Mouse (Mus musculus): ENCODE data around the gene Mus81. TPM values are rescaled to one million over a fixed set of nuclear protein-coding genes. Genes with fewer than 3 reads are reported as not detected.

The Mus81 gene
- polyA plus RNA-seq, 1 experiment = 94.2 TPM

DNA sequence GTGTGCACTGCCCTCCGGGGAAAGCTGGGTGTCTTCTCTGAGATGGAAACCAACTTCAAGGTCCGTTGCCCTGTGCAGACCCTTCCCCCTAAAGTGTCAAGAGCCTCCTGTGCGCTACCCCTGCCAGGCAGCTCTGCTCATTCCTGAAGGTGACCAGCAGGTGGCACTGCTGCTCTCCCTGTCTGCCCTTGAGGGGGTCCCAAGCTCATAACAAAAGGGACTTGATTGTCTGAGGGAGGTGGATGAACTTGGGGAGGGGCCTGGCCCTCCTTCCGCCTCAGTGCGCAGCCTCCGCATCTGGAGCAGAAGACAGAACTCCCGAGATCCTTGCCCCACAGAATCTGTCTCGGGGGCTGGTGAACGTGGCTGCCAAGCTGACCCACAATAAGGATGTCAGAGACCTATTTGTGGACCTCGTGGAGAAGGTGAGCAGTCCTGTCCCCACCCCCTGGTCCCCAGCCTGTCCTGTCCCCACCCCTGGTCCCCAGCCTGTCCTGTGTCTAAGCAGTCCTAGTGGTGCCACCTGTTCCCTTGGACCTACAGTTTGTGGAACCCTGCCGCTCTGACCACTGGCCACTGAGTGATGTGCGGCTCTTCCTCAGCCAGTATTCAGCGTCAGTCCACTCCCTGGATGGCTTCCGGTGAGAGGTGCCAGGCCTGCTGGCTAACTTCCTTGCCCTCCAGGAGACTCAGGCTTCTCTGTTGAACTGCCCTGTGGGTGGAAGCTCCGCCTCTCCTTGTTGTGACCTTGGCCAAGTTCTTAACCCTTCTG, 24.2 kb downstream of the Mus81 start:
- TF ChIP-seq CTCF (IDR thresholded peaks at IDR 0.05; ENCODE audit: borderline replicate concordance, insufficient read depth, low read depth, low read length) (peak; percentile 85), POLR2A (IDR thresholded peaks at IDR 0.05; ENCODE audit: borderline replicate concordance, insufficient read depth, low read length) (no peak)
- H3K27ac ChIP-seq (ENCODE audit: insufficient read depth, low read length) = no peak overlapping the region
- peak; percentile 60 to 74 for DNase-seq
- 6% methylated on average over 15 of the region's 15 CpGs for WGBS
- peaks cover 11% of the 10 kb centered on the region for H3K4me1 ChIP-seq (ENCODE audit: control insufficient read depth, insufficient read depth, low read length)
- peak overlapping the region; percentile 9 for H3K4me3 ChIP-seq (replicated peaks; ENCODE audit: insufficient read depth, low read depth, low read length)
- no peaks in the 10 kb centered on the region for H3K27me3 ChIP-seq (ENCODE audit: control insufficient read depth, insufficient read depth, low read length)

GRCm38 (mm10) chr19:5463212-5463611, 25.0 kb downstream of the Mus81 start:
- no peak overlapping the region for H3K4me3 ChIP-seq (replicated peaks; ENCODE audit: insufficient read depth, low read depth, low read length)
- peaks cover 13% of the 10 kb centered on the region for H3K4me1 ChIP-seq (ENCODE audit: control insufficient read depth, insufficient read depth, low read length)
- 84% methylated on average over 9 of the region's 9 CpGs for WGBS
- no peak for DNase-seq
- TF ChIP-seq CTCF (IDR thresholded peaks at IDR 0.05; ENCODE audit: borderline replicate concordance, insufficient read depth, low read depth, low read length) = no peak
- no peak for TF ChIP-seq POLR2A (IDR thresholded peaks at IDR 0.05; ENCODE audit: borderline replicate concordance, insufficient read depth, low read length)
- H3K27me3 ChIP-seq (ENCODE audit: control insufficient read depth, insufficient read depth, low read length) = no peaks in the 10 kb centered on the region
- H3K27ac ChIP-seq (ENCODE audit: insufficient read depth, low read length) = no peak overlapping the region

DNA sequence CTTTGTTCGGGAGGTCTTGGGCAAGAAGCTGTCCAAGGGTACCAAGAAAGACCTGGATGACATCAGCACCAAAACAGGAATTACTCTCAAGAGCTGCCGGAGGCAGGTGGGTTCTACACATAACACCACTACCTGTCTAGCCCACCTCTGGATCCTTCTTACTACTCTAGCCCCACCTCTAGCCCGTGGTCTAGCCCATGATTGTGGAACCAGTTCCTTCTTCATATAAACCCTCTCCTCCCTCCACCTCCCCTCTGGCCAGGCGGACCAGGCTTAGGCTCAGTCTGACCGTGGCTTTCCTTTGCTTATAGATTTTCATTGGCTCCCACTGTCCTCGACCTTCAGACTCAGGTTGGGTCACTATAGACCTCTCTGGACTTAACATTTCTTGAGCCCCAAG, 26.8 kb downstream of the Mus81 start:
- WGBS = 79% methylated on average over 6 of the region's 6 CpGs
- no peak for DNase-seq
- H3K4me3 ChIP-seq (replicated peaks; ENCODE audit: insufficient read depth, low read depth, low read length) = no peak overlapping the region
- no peak overlapping the region for H3K27ac ChIP-seq (ENCODE audit: insufficient read depth, low read length)
- H3K27me3 ChIP-seq (ENCODE audit: control insufficient read depth, insufficient read depth, low read length) = no peaks in the 10 kb centered on the region
- H3K4me1 ChIP-seq (ENCODE audit: control insufficient read depth, insufficient read depth, low read length) = peaks cover 13% of the 10 kb centered on the region
- TF ChIP-seq POLR2A (IDR thresholded peaks at IDR 0.05; ENCODE audit: borderline replicate concordance, insufficient read depth, low read length) = no peak
- TF ChIP-seq CTCF (IDR thresholded peaks at IDR 0.05; ENCODE audit: borderline replicate concordance, insufficient read depth, low read depth, low read length) = no peak

GRCm38 (mm10) chr19:5460465-5460911, 27.7 kb downstream of the Mus81 start, which contains the start of gene Fibp:
Gene Fibp (plus strand): TSS chr19:5460615.
- under 1% methylated on average over 32 of the region's 32 CpGs for WGBS
- H3K27me3 ChIP-seq (ENCODE audit: control insufficient read depth, insufficient read depth, low read length) = no peaks in the 10 kb centered on the region
- H3K4me1 ChIP-seq (ENCODE audit: control insufficient read depth, insufficient read depth, low read length) = peaks cover 13% of the 10 kb centered on the region
- peak within 1 kb of the TSS; percentile 99 for H3K4me3 ChIP-seq (replicated peaks; ENCODE audit: insufficient read depth, low read depth, low read length)
- TF ChIP-seq POLR2A (IDR thresholded peaks at IDR 0.05; ENCODE audit: borderline replicate concordance, insufficient read depth, low read length) (peak; percentile 81; the same call in 1 of the 2 replicates), CTCF (IDR thresholded peaks at IDR 0.05; ENCODE audit: borderline replicate concordance, insufficient read depth, low read depth, low read length) (no peak)
- no peak within 1 kb of the TSS; the same call in 1 of the 2 replicates for H3K27ac ChIP-seq (ENCODE audit: insufficient read depth, low read length)
- DNase-seq = peak; percentile 85 to 91

GRCm38 (mm10) chr19:5459896-5460295, 28.3 kb downstream of the Mus81 start:
- Histone ChIP-seq H3K27me3 (ENCODE audit: control insufficient read depth, insufficient read depth, low read length) (no peaks in the 10 kb centered on the region), H3K4me3 (replicated peaks; ENCODE audit: insufficient read depth, low read depth, low read length) (no peak overlapping the region), H3K27ac (ENCODE audit: insufficient read depth, low read length) (no peak overlapping the region; the same call in 1 of the 2 replicates), H3K4me1 (ENCODE audit: control insufficient read depth, insufficient read depth, low read length) (peaks cover 16% of the 10 kb centered on the region)
- peak in 1 of 2 experiments; percentile 6 for DNase-seq
- TF ChIP-seq POLR2A (IDR thresholded peaks at IDR 0.05; ENCODE audit: borderline replicate concordance, insufficient read depth, low read length) (no peak), CTCF (IDR thresholded peaks at IDR 0.05; ENCODE audit: borderline replicate concordance, insufficient read depth, low read depth, low read length) (no peak)
- 26% methylated on average over 3 of the region's 3 CpGs for WGBS

GRCm38 (mm10) chr19:5459019-5459418, 29.2 kb downstream of the Mus81 start:
- H3K27me3 ChIP-seq (ENCODE audit: control insufficient read depth, insufficient read depth, low read length) = no peaks in the 10 kb centered on the region
- WGBS = 48% methylated on average over 7 of the region's 7 CpGs
- DNase-seq = peak in 1 of 2 experiments; percentile 21
- H3K4me1 ChIP-seq (ENCODE audit: control insufficient read depth, insufficient read depth, low read length) = peaks cover 14% of the 10 kb centered on the region
- TF ChIP-seq POLR2A (IDR thresholded peaks at IDR 0.05; ENCODE audit: borderline replicate concordance, insufficient read depth, low read length) (no peak), CTCF (IDR thresholded peaks at IDR 0.05; ENCODE audit: borderline replicate concordance, insufficient read depth, low read depth, low read length) (no peak)
- H3K4me3 ChIP-seq (replicated peaks; ENCODE audit: insufficient read depth, low read depth, low read length) = no peak overlapping the region
- peak overlapping the region; percentile 24; the same call in 1 of the 2 replicates for H3K27ac ChIP-seq (ENCODE audit: insufficient read depth, low read length)

DNA sequence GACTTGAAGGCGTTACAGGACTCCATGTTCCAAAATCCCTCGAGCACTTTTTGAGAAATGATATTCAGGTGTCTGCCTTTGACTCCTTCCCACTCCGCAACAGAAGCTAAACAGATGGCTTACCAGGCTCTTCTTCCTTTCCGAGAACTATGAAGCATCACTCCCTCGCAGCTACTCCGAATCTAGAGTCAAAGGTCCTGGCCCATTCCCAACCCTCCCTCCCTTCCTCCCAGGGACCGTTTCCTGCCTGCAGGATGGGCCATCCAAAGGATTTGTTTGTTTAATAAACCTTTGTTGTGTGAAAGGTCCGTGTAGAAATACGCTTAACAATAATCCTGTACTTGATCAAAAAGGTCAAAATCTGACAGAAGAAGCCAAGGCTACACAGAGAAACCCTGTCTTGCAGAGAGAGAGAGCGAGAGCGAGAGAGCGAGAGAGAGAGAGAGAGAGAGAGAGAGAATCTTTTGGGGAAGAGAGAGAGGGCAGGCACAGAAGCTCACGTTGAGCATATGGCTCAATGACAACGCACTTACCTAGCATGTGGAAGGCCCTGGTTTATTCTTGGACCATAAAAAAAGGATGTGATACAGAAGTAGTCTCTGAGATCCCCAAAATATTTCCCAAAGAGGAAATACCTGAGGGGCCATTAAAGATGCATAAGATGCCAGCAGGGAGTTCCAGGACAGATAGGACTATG, 30.3 kb downstream of the Mus81 start, which contains the start of gene Ccdc85b:
TSS of gene Ccdc85b (minus strand) at position 149 of the 697 bp plus-strand sequence.
- Histone ChIP-seq H3K27me3 (ENCODE audit: control insufficient read depth, insufficient read depth, low read length) (no peaks in the 10 kb centered on the region), H3K4me3 (replicated peaks; ENCODE audit: insufficient read depth, low read depth, low read length) (peak within 1 kb of the TSS; percentile 77), H3K27ac (ENCODE audit: insufficient read depth, low read length) (peak within 1 kb of the TSS; percentile 96), H3K4me1 (ENCODE audit: control insufficient read depth, insufficient read depth, low read length) (peaks cover 10% of the 10 kb centered on the region)
- WGBS = 2% methylated on average over 14 of the region's 14 CpGs
- TF ChIP-seq CTCF (IDR thresholded peaks at IDR 0.05; ENCODE audit: borderline replicate concordance, insufficient read depth, low read depth, low read length) (no peak), POLR2A (IDR thresholded peaks at IDR 0.05; ENCODE audit: borderline replicate concordance, insufficient read depth, low read length) (no peak)
- DNase-seq = peak in 1 of 2 experiments; percentile 5

Data from cerebellum, adult 2 months (tissue).